Mouse (Mus musculus) thymus, postnatal 14 days (tissue): ENCODE data around the gene Celf3.

Source experiments
- DNase-seq: peaks from one replicate; pipeline ENCODE4 v3.0.0; 2021

Gene Celf3

DNA sequence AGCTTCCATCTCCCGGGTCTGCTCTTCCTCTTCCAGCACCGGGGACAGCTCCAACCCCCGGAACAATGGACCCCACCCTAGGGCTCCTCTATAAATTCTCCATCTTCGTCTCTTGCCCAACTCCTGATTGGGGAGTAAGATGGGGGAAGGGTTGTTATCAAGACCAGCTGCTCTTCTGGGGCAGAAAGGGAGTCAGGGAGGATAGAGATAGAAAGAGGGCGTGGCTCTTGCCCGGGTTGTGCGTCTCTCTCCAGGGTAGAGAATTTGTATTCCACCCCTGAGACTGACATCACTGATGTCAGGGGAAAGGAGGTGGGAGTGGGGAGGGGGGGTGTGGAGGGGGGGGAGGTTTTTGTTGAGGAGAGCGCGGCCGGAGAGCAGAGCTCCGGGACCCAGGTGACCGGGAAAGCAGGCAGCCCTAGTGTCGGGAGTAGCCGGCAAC is at the start of gene Celf3:
Gene Celf3, plus strand, starts transcription at position 315 of the 442 bp plus-strand sequence.
- no peak for DNase-seq

DNA sequence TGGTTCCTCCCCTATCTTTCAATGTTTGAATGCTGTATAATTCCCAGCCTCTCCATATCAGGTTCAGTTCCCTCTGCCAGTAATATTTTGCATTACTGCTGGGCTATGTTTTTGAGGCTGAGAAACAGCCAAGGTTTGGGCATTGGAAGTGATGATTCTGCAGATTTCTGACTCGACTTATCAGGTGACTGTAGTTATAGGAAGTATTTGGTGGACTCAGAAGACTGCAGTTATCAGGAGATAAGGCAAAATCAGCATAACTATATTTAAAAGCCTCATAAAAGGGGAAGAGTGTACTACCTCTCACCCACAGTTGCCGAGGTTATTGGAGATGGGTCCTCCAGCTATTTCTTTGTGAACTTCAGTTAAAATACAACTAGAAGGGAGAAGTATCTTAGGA is 47.1 kb upstream of the Celf3 start:
- no peak for DNase-seq

DNA sequence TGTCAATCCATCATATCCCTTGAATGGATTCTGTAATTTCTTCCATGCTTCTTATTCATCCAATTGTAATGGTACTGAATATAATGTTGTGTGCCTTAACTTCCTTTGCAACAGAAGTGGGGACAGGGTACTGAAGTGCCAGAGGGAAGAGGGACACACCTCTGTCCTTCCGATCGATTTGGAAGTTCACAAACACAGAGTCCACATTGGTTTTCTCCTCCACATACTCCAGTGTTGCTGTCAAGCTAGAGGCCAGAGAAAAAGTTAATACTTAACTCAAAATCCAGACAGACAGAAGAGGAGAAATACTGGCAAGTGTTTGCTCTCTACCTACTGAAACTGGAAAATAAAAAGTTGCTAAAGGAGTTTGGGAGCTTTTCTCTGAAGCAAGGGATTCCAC is 43.8 kb upstream of the Celf3 start:
- no peak for DNase-seq

DNA sequence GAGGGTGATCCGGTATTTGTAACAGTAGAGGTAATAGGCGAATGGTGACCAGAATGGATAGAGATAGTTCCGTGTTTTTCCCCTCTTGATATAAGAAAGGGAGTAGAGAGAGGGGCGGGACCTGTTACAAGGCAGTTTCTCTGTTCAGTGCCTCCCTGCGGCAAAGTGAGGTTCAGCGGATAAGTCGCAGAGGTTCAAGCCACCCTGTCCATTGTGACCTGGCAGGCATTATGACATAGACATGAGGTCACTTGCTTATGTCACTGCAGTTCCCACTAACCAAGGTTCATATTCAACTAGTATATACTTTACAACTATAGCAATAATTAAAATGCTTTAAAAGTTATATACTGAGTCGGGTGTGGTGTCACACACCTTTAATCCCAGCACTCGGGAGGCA is 41.7 kb upstream of the Celf3 start:
- no peak for DNase-seq

GRCm38 (mm10) chr3:94441182-94441581 is 36.9 kb upstream of the Celf3 start:
- DNase-seq = peak; percentile 33

- DNase-seq = peak; percentile 98
Measured at GRCm38 (mm10) chr3:94442951-94443596, 35.0 kb upstream of the Celf3 start, which contains the start of gene Mrpl9. Gene Mrpl9, plus strand, starts transcription at chr3:94443318.

DNA sequence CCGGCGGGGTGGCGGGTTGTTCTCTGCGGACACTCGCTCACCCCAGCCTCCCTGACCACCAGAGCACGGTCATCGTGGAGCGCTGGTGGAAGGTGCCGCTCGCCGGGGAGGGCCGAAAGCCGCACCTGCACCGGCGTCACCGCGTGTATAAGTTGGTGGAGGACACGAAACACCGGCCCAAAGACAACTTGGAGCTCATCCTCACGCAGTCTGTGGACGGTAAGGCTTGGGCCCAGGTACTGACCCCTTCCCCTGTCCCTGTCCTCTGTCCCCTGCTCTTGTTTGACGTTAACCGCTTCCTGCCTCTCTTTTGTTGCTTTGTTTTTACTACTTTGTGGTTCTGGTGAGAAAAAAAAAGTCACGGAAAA is 34.5 kb upstream of the Celf3 start, which contains the start of gene Oaz3:
Gene Oaz3, minus strand, starts transcription at position 319 of the 368 bp plus-strand sequence.
- no peak for DNase-seq

- DNase-seq = no peak
Measured at GRCm38 (mm10) chr3:94449377-94449776, 28.7 kb upstream of the Celf3 start.

DNA sequence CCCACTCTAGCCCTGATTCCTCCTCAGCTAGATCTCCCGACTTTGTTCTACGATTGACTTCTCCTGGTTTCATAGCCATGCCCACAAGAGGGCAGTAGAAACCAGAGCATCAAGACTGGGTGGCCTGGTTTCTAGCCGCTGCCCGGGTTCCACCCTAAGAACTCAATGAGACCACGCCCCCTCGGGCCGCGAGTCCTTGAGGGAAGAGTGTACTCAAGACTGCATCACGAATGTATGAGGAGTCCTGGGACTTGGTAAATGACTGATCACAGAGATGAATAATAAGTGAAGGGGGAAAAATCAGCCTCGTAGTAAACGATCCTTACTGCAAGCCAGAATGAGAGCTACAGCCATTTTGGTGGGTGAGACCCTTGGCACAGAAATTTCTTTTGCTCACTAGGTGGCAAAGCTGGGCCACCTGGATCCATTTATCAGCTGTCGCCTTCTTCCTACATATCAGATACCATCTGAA is 21.5 kb upstream of the Celf3 start:
- DNase-seq = peak; percentile 83

DNA sequence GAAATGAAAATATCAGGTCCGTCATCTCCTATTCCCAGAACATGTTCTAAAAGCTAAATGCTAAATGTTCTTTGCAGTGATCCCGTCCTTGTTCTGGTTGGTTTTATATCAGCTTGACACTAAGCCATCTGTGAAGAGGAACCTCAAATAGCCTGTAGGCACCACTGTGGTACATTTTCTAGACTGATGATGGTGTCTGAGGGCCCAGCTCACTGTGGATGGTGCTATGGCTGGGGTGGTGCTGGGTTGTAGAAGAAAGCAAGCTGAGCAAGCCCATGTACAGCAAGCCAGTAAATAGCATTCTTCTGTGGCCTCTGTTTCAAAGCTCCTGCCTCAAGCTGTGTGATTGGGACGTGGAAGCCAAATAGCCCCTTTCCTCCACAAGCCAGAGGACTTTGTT is 21.0 kb upstream of the Celf3 start:
- no peak for DNase-seq

GRCm38 (mm10) chr3:94459834-94460233 is 18.3 kb upstream of the Celf3 start:
- no peak for DNase-seq

- DNase-seq = no peak
Measured at GRCm38 (mm10) chr3:94463926-94464578, 14.0 kb upstream of the Celf3 start.

GRCm38 (mm10) chr3:94465632-94466430 is 12.3 kb upstream of the Celf3 start:
- no peak for DNase-seq

GRCm38 (mm10) chr3:94468931-94469330 is 9.2 kb upstream of the Celf3 start:
- no peak for DNase-seq

DNA sequence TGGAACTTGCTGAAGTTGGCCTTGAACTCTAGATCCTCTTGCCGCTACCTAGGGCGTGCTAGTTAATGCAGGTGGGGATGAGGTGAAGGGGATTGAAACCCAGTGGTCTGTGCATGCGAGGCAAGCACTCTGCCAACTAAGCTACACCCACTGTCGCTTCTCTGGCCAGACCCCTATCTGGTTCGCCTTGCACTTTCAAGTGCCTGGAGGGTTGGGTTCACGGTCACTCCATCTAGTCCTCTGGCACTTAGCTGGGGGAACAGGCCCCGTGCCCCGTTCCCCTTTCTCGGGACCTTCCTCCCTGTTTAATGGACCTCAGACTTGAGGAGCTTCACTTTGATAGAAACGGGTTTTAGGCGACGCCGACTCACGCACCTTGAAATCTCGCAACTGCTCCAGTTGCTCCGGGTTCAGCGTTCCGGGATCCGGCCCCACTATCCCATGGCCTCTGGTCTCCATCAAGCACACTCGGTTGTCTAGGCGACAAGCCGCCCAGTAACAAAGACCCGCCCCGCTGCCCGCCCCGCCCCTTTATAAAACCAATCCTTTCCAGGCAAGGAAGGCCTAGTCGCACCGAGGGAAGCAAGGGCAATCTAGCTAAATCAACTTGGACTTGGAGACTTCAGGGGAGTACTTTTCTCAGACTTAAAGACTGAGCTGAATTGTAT is 5.5 kb upstream of the Celf3 start:
- no peak for DNase-seq

DNA sequence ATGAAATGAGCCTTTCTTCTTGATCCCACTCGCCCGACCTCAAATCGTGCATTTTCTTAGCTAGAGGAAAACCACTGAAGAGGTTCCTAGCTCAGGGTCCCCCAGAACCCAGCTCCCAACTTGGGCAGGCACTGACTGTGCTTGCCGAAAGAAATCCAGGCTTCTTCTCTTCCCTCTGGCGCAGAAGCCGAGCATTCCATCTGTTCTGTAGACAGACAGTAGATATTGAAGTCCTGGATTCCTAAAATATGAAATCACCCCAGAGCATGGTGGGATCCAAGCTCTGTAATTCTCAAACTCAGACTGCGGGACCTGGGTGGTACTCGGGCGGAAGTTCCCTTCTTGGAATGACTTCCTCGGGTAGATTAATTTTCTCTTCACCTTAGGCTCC is 5.0 kb upstream of the Celf3 start:
- DNase-seq = no peak

DNA sequence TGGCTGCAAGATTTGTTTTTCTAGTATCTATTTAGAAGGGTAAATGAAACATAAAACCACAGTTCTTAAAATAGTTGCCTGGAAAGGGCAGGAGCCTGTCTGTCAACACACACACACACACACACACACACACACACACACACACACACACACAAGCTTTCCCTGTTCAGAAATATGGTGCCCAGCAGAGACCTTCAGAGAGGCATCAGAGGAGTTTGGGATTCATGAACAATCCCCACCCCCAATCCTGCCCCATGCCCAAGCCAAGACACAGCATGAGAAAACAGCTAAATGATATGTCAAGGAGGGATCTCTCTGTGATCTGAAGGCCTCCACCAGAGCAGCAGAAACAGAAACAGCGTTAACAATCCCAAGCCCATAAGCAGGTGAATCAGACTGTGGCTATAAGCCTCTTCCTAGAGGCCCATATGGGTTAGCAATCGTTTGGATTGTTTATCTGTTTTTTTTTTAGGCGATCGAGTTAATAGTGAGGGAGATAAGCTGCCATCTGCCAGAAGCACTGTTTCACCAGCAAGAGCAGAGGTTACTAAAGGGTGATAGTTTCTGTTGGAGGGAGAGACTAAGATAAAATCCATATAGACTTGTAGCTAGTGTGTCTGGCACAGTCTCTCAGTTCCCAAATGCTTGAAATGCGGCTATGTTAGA is 4.4 kb upstream of the Celf3 start:
- DNase-seq = no peak

- no peak for DNase-seq
Measured at GRCm38 (mm10) chr3:94476301-94477035, 1.6 kb upstream of the Celf3 start.

- DNase-seq = no peak
Measured at GRCm38 (mm10) chr3:94477444-94477843, 651 bp upstream of the Celf3 start.

GRCm38 (mm10) chr3:94478591-94479169 is 585 bp downstream of the Celf3 start:
- no peak for DNase-seq

GRCm38 (mm10) chr3:94479564-94479963 is 1.5 kb downstream of the Celf3 start:
- no peak for DNase-seq
